Mouse (Mus musculus): ENCODE data around the gene Mbnl1. TPM values are rescaled to one million over a fixed set of nuclear protein-coding genes. Genes with fewer than 3 reads are reported as not detected.

Mbnl1 gene
- polyA plus RNA-seq, 1 experiment = 52.3 TPM

DNA sequence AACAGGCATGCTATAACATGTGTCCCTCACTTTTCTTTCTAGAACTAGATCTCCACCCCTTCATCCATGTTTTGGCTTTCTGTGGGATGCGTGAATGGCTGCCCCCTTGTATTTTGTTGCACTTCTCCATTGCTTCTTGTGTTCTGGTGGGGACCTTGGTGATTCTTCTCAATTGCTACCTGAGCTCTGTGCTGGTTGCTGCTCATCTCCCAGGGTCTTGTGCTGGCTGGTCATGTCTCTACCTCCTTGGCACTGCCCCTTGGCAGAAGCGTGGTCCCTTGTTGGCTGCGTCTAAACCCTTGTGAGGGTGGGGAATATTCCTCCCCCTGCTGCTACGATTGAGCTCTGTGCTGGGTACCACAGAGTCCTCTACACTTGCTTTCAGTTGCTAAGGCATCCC, 74.3 kb downstream of the Mbnl1 start:
- Histone ChIP-seq H3K4me1 (ENCODE audit: control insufficient read depth, insufficient read depth, low read length) (no peaks in the 10 kb centered on the region; the same call in 1 of the 2 replicates), H3K36me3 (ENCODE audit: control insufficient read depth, insufficient read depth, low read length) (no peaks in the 10 kb centered on the region), H3K27me3 (replicated peaks; ENCODE audit: control insufficient read depth, insufficient read depth, low read length) (no peaks in the 10 kb centered on the region), H3K27ac (ENCODE audit: insufficient read depth, low read depth, low read length) (no peak overlapping the region), H3K4me3 (ENCODE audit: insufficient read depth, low read depth, low read length) (no peak overlapping the region)
- 96% methylated on average over 4 of the region's 4 CpGs for WGBS
- TF ChIP-seq CTCF (conservative IDR thresholded peaks at IDR 0.05; ENCODE audit: insufficient read depth, insufficient read length, low read depth, low read length) = no peak
- TF ChIP-seq POLR2A (IDR thresholded peaks at IDR 0.05; ENCODE audit: low read depth, low read length) = no peak
- no peak for DNase-seq

DNA sequence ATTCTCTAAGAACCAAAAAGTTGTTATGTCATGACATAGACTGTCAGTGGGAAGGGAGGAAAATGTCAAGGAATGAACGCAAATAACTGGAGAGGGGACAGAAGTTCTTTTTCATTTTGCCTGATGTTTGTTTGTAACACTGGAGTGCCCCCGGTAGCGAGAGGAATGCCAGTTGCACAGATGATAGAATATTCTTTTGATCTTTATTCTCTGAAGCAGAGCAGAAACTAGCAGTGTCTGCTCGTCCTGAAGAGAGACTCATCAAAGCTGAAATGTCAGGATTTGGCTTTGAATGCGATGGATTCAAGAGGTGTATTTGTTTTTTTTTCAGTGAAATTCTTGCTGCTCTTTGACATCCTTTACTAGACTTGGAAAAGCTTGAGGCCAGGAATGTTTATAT, 77.9 kb downstream of the Mbnl1 start:
- no peaks in the 10 kb centered on the region for H3K27me3 ChIP-seq (replicated peaks; ENCODE audit: control insufficient read depth, insufficient read depth, low read length)
- no peak for DNase-seq
- no peak overlapping the region for H3K4me3 ChIP-seq (ENCODE audit: insufficient read depth, low read depth, low read length)
- WGBS = 66% methylated on average over 5 of the region's 5 CpGs
- H3K4me1 ChIP-seq (ENCODE audit: control insufficient read depth, insufficient read depth, low read length) = peaks cover 3% of the 10 kb centered on the region; the same call in 1 of the 2 replicates
- TF ChIP-seq CTCF (conservative IDR thresholded peaks at IDR 0.05; ENCODE audit: insufficient read depth, insufficient read length, low read depth, low read length) (no peak), POLR2A (IDR thresholded peaks at IDR 0.05; ENCODE audit: low read depth, low read length) (no peak)
- H3K36me3 ChIP-seq (ENCODE audit: control insufficient read depth, insufficient read depth, low read length) = no peaks in the 10 kb centered on the region
- no peak overlapping the region for H3K27ac ChIP-seq (ENCODE audit: insufficient read depth, low read depth, low read length)

DNA sequence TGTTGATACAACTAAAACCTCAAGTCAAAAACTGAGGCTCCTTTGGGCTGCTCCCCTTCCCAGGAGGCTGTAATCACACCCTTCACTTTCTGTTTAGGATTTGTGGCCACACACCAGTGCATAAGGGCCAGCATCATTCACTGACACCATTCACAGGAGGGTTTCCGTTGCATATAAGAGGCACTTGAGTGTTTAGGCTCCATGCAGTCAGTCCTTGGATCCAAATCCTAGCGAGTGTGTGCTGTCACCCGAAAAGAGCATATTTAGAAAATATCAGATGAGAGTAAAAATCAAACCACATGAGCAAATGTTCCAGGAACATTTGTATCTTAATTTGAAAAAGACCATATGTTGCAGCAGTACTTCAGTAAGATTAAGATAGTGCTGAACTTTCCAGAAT, 79.0 kb downstream of the Mbnl1 start:
- peaks cover 3% of the 10 kb centered on the region; the same call in 1 of the 2 replicates for H3K4me1 ChIP-seq (ENCODE audit: control insufficient read depth, insufficient read depth, low read length)
- TF ChIP-seq POLR2A (IDR thresholded peaks at IDR 0.05; ENCODE audit: low read depth, low read length) (no peak), CTCF (conservative IDR thresholded peaks at IDR 0.05; ENCODE audit: insufficient read depth, insufficient read length, low read depth, low read length) (no peak)
- no peaks in the 10 kb centered on the region for H3K27me3 ChIP-seq (replicated peaks; ENCODE audit: control insufficient read depth, insufficient read depth, low read length)
- H3K4me3 ChIP-seq (ENCODE audit: insufficient read depth, low read depth, low read length) = no peak overlapping the region
- no peaks in the 10 kb centered on the region for H3K36me3 ChIP-seq (ENCODE audit: control insufficient read depth, insufficient read depth, low read length)
- H3K27ac ChIP-seq (ENCODE audit: insufficient read depth, low read depth, low read length) = no peak overlapping the region
- 72% methylated on average over 3 of the region's 3 CpGs for WGBS
- DNase-seq = no peak

DNA sequence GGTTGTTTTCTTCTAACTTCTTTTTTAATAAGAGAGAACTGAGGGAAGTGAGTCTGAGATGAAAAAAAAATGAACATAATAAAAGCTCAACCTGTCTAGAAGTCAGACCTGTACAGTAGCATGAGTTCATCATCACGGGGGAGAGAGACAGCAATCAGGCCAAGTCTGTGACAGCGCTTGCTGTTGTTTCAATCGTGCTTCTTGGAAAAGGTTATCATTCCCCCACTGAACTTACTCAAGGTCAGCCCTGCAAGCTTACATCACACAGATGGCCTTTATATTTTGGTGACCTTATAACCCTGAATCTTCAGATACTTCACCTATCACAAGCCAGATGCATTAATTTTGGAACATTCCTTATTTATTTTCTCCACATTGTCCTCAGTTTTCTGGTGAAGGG, 80.4 kb downstream of the Mbnl1 start:
- H3K36me3 ChIP-seq (ENCODE audit: control insufficient read depth, insufficient read depth, low read length) = no peaks in the 10 kb centered on the region
- no peak for DNase-seq
- H3K4me3 ChIP-seq (ENCODE audit: insufficient read depth, low read depth, low read length) = no peak overlapping the region
- 72% methylated on average over 3 of the region's 3 CpGs for WGBS
- H3K27me3 ChIP-seq (replicated peaks; ENCODE audit: control insufficient read depth, insufficient read depth, low read length) = no peaks in the 10 kb centered on the region
- TF ChIP-seq POLR2A (IDR thresholded peaks at IDR 0.05; ENCODE audit: low read depth, low read length) = no peak
- H3K4me1 ChIP-seq (ENCODE audit: control insufficient read depth, insufficient read depth, low read length) = peaks cover 3% of the 10 kb centered on the region; the same call in 1 of the 2 replicates
- H3K27ac ChIP-seq (ENCODE audit: insufficient read depth, low read depth, low read length) = no peak overlapping the region

DNA sequence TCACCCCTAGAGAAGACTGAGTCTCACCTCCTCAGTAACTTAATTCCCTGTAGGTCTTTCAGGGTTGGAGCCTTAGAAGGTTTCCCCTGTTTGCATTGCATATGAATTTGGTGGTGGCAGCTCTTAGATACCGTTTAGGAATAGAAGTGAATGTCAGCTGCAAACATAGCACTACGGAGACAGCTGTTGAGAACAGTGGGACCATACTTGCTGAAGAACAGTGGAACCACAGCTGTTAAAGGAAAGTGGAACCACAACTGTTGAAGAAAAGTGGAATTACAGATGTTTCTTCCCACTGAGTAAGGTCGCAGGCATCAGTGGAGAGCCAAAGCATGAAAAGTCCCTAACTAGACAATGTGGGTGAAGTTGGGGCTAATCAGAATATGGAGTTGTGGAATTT, 84.0 kb downstream of the Mbnl1 start:
- TF ChIP-seq CTCF (conservative IDR thresholded peaks at IDR 0.05; ENCODE audit: insufficient read depth, insufficient read length, low read depth, low read length) = no peak
- no peak for TF ChIP-seq POLR2A (IDR thresholded peaks at IDR 0.05; ENCODE audit: low read depth, low read length)
- Histone ChIP-seq H3K4me1 (ENCODE audit: control insufficient read depth, insufficient read depth, low read length) (peaks cover 14% of the 10 kb centered on the region; the same call in 1 of the 2 replicates), H3K36me3 (ENCODE audit: control insufficient read depth, insufficient read depth, low read length) (no peaks in the 10 kb centered on the region), H3K27me3 (replicated peaks; ENCODE audit: control insufficient read depth, insufficient read depth, low read length) (no peaks in the 10 kb centered on the region), H3K27ac (ENCODE audit: insufficient read depth, low read depth, low read length) (no peak overlapping the region), H3K4me3 (ENCODE audit: insufficient read depth, low read depth, low read length) (no peak overlapping the region)
- no peak for DNase-seq
- WGBS = 86% methylated on average over 3 of the region's 3 CpGs

DNA sequence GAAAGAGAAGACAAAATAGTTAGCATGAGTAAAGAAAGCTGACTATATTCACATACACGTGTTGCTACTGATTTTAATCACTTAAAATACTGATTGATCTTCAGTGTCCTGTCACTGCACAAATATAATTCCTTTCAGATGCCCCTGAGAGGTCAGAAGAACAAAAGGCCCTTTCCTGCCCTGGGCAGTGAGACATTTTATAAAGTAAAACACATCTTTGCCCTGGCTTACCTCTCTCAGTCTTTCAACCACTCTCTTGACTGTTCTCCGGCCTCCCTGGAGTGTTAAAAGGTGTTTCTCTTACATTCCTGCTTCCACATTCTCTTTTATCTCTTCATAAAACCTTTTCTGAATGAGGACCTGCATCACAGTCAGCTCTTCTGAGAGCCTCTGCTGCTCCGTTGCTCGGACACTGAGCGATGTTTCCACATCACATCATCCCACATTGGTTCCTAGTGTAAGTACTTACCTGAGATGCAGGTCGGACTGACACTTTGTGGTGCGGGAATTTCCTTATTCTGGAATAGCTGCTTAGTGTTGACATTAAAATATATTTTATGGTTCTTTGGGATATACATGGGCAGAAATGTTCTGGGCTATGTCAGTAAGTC, 85.7 kb downstream of the Mbnl1 start:
- Histone ChIP-seq H3K27me3 (replicated peaks; ENCODE audit: control insufficient read depth, insufficient read depth, low read length) (no peaks in the 10 kb centered on the region), H3K4me1 (ENCODE audit: control insufficient read depth, insufficient read depth, low read length) (peaks cover 16% of the 10 kb centered on the region; the same call in 1 of the 2 replicates), H3K36me3 (ENCODE audit: control insufficient read depth, insufficient read depth, low read length) (no peaks in the 10 kb centered on the region), H3K4me3 (ENCODE audit: insufficient read depth, low read depth, low read length) (no peak overlapping the region), H3K27ac (ENCODE audit: insufficient read depth, low read depth, low read length) (no peak overlapping the region)
- TF ChIP-seq POLR2A (IDR thresholded peaks at IDR 0.05; ENCODE audit: low read depth, low read length) (no peak), CTCF (conservative IDR thresholded peaks at IDR 0.05; ENCODE audit: insufficient read depth, insufficient read length, low read depth, low read length) (no peak)
- DNase-seq = no peak
- 85% methylated on average over 7 of the region's 7 CpGs for WGBS

DNA sequence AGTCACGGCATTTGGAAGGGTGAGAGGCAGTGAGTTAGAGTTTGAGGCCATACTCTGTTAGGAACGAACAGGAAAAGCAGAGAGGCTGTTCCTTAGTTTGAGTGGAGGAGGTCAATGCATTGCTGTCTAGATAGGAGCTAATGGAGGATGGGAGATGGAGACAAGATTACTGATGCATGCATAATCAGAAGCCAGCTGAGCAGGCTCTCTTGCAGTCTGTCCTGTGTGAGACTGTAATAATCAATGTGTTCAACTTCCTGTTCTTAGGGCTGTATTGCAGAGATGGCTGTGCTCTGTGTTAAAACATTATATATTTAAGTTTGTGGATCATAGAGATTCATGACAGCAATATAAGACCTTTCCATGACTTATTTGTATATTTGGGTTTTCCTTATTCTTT, 87.1 kb downstream of the Mbnl1 start:
- 62% methylated on average over 2 of the region's 2 CpGs for WGBS
- no peak overlapping the region for H3K4me3 ChIP-seq (ENCODE audit: insufficient read depth, low read depth, low read length)
- H3K36me3 ChIP-seq (ENCODE audit: control insufficient read depth, insufficient read depth, low read length) = no peaks in the 10 kb centered on the region
- H3K4me1 ChIP-seq (ENCODE audit: control insufficient read depth, insufficient read depth, low read length) = peaks cover 13% of the 10 kb centered on the region; the same call in 1 of the 2 replicates
- no peak for DNase-seq
- H3K27me3 ChIP-seq (replicated peaks; ENCODE audit: control insufficient read depth, insufficient read depth, low read length) = no peaks in the 10 kb centered on the region
- H3K27ac ChIP-seq (ENCODE audit: insufficient read depth, low read depth, low read length) = no peak overlapping the region
- TF ChIP-seq POLR2A (IDR thresholded peaks at IDR 0.05; ENCODE audit: low read depth, low read length) = no peak
- TF ChIP-seq CTCF (conservative IDR thresholded peaks at IDR 0.05; ENCODE audit: insufficient read depth, insufficient read length, low read depth, low read length) = no peak
